Mouse (Mus musculus) G1E (cell line): Measurements from ENCODE around the gene Gm7861. TPM values are rescaled to one million over a fixed set of nuclear protein-coding genes. Genes with fewer than 3 reads are reported as not detected.
"Not testable (repeated sequence)": the region's sequence is repeated elsewhere in the genome, so short reads cannot be mapped to it uniquely, and the experiment has no call there.

Experiments
- ATAC-seq: 2 replicates; pipeline ENCODE4 v1.8.0; 2016; ENCODE audit warnings: mild to moderate bottlenecking; ENCODE audit not compliant: insufficient number of reproducible peaks, poor library complexity, low FRiP score, severe bottlenecking; ENCODE audit errors: extremely low read depth
- DNase-seq: peaks from one replicate; pipeline ENCODE4 v3.0.0; 2012; ENCODE audit warnings: low spot score
- H3K27me3 ChIP-seq: 2 replicates; pipeline ENCODE4 v1.6.1; 2012; ENCODE audit warnings: mild to moderate bottlenecking, low read length, inconsistent platforms; ENCODE audit not compliant: insufficient read depth
- H3K36me3 ChIP-seq: replicated peaks from 2 replicates; pipeline ENCODE3; 2012; ENCODE audit warnings: mild to moderate bottlenecking, inconsistent platforms
- H3K4me1 ChIP-seq: 2 replicates; pipeline ENCODE4 v1.6.1; 2012; ENCODE audit warnings: low read depth, low read length, inconsistent platforms, mixed read lengths; ENCODE audit not compliant: insufficient read depth
- H3K4me3 ChIP-seq: 2 replicates; pipeline ENCODE4 v1.5.1; 2012; ENCODE audit warnings: low read depth, mild to moderate bottlenecking, inconsistent platforms, low read length, moderate library complexity, mixed read lengths
- H3K9me3 ChIP-seq: replicated peaks from 2 replicates; pipeline ENCODE4 v1.6.1; 2012; ENCODE audit warnings: inconsistent platforms
- polyA plus RNA-seq: library from polyadenylated mRNA; stranded (reverse); fragments of >175 nt; gene quantifications from 2 replicates; pipeline ENCODE4 v1.2.3, GENCODE M21; 2012
- total RNA-seq, 2 experiments: library from RNA; stranded (forward) in 1 of 2; stranded (reverse) in 1 of 2; fragments of 200-1000 nt in 1 of 2; fragments of >200 nt in 1 of 2; fragmentation: Nextera tagmentation in 1 of 2; gene quantifications; 2 replicates each; pipeline ENCODE4 v1.2.3; 2014 to 2017

Gene Gm7861
- total RNA-seq (2014; fragmentation: Nextera tagmentation), result not detected in 2 replicates
- not detected in 2 replicates for total RNA-seq (2017)
- polyA plus RNA-seq, result not detected in 2 replicates

DNA sequence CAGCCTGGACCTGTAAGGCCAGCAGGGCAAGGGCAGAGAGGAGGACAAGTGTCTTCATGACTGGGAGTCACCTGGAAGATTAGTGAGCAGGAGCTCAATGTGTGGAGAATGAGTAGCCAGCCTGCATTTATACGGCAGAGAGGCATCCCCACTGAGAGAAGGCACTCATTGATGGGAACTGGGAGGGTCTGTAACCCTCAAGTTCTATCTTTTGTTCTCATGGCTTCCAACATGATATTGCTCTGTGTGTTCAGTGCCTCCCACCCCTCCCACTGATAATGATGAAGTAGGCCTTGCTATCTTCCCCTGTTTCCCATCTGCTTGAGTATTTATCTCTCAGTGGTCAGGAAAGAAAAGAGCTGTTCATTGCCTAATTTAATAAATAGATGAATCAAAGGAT is at the start of gene Gm7861:
Gene Gm7861, minus strand, starts transcription at position 101 of the 400 bp plus-strand sequence.
- not testable (repeated sequence) for H3K9me3 ChIP-seq, ATAC-seq, DNase-seq

GRCm38 (mm10) chr8:21617883-21618282 is 23.6 kb upstream of the Gm7861 start, which contains the start of gene Defa26:
Gene Defa26 (plus strand): TSS chr8:21618183.
- not testable (repeated sequence) for DNase-seq, H3K4me3 ChIP-seq, H3K36me3 ChIP-seq, ATAC-seq, H3K9me3 ChIP-seq, H3K27me3 ChIP-seq, H3K4me1 ChIP-seq

More for the DNA sequence above, at the start of gene Gm7861:
- not testable (repeated sequence) for H3K27me3 ChIP-seq, H3K4me3 ChIP-seq, H3K36me3 ChIP-seq, H3K4me1 ChIP-seq

- not testable (repeated sequence) for H3K9me3 ChIP-seq, H3K27me3 ChIP-seq, DNase-seq, H3K4me1 ChIP-seq, H3K36me3 ChIP-seq, H3K4me3 ChIP-seq, ATAC-seq
Measured at GRCm38 (mm10) chr8:21582706-21583105, 11.6 kb downstream of the Gm7861 start, which contains the start of gene Defa28. Gene Defa28 (plus strand): TSS chr8:21583006.

- not testable (repeated sequence) for H3K36me3 ChIP-seq, ATAC-seq, H3K4me3 ChIP-seq, H3K9me3 ChIP-seq, DNase-seq, H3K4me1 ChIP-seq, H3K27me3 ChIP-seq
Measured at GRCm38 (mm10) chr8:21565086-21565485, 29.2 kb downstream of the Gm7861 start, which contains the start of gene Defa37. Gene Defa37 (plus strand): TSS chr8:21565386.

Other genes starting within 250 kb of the Gm7861 start
- not detected in 2 replicates for gene Defa2, start 216.0 kb downstream of the Gm7861 start, total RNA-seq (2014; fragmentation: Nextera tagmentation)
- not detected in 2 replicates for gene Defa2, start 216.0 kb downstream of the Gm7861 start, total RNA-seq (2017)
- not detected in 2 replicates for gene Defa2, start 216.0 kb downstream of the Gm7861 start, polyA plus RNA-seq
- not detected in 2 replicates for gene Defa33, start 202.7 kb downstream of the Gm7861 start, total RNA-seq (2014; fragmentation: Nextera tagmentation)
- gene Defa33, start 202.7 kb downstream of the Gm7861 start, total RNA-seq (2017), result not detected in 2 replicates
- not detected in 2 replicates for gene Defa33, start 202.7 kb downstream of the Gm7861 start, polyA plus RNA-seq
- not detected in 2 replicates for gene Defa36, start 167.1 kb downstream of the Gm7861 start, total RNA-seq (2014; fragmentation: Nextera tagmentation)
- gene Defa36, start 167.1 kb downstream of the Gm7861 start, total RNA-seq (2017), result not detected in 2 replicates
- not detected in 2 replicates for gene Defa36, start 167.1 kb downstream of the Gm7861 start, polyA plus RNA-seq
- not detected in 2 replicates for gene Gm7849, start 137.9 kb downstream of the Gm7861 start, total RNA-seq (2014; fragmentation: Nextera tagmentation)
- not detected in 2 replicates for gene Gm7849, start 137.9 kb downstream of the Gm7861 start, total RNA-seq (2017)
- not detected in 2 replicates for gene Gm7849, start 137.9 kb downstream of the Gm7861 start, polyA plus RNA-seq
- not detected in 2 replicates for gene Defa20, start 85.2 kb downstream of the Gm7861 start, total RNA-seq (2014; fragmentation: Nextera tagmentation)
- not detected in 2 replicates for gene Defa20, start 85.2 kb downstream of the Gm7861 start, total RNA-seq (2017)
- gene Defa20, start 85.2 kb downstream of the Gm7861 start, polyA plus RNA-seq, result not detected in 2 replicates
- not detected in 2 replicates for gene Defa32, start 65.5 kb downstream of the Gm7861 start, total RNA-seq (2014; fragmentation: Nextera tagmentation)
- not detected in 2 replicates for gene Defa32, start 65.5 kb downstream of the Gm7861 start, total RNA-seq (2017)
- gene Defa32, start 65.5 kb downstream of the Gm7861 start, polyA plus RNA-seq, result not detected in 2 replicates
- gene Defa37, start 29.1 kb downstream of the Gm7861 start, total RNA-seq (2014; fragmentation: Nextera tagmentation), result not detected in 2 replicates
- gene Defa37, start 29.1 kb downstream of the Gm7861 start, total RNA-seq (2017), result not detected in 2 replicates
- gene Defa37, start 29.1 kb downstream of the Gm7861 start, polyA plus RNA-seq, result not detected in 2 replicates
- gene Defa28, start 11.5 kb downstream of the Gm7861 start, total RNA-seq (2014; fragmentation: Nextera tagmentation), result not detected in 2 replicates
- not detected in 2 replicates for gene Defa28, start 11.5 kb downstream of the Gm7861 start, total RNA-seq (2017)
- not detected in 2 replicates for gene Defa28, start 11.5 kb downstream of the Gm7861 start, polyA plus RNA-seq
- gene Defa26, start 23.7 kb upstream of the Gm7861 start, total RNA-seq (2014; fragmentation: Nextera tagmentation), result not detected in 2 replicates
- gene Defa26, start 23.7 kb upstream of the Gm7861 start, total RNA-seq (2017), result not detected in 2 replicates
- not detected in 2 replicates for gene Defa26, start 23.7 kb upstream of the Gm7861 start, polyA plus RNA-seq
- gene Defa17, start 61.3 kb upstream of the Gm7861 start, total RNA-seq (2014; fragmentation: Nextera tagmentation), result not detected in 2 replicates
- not detected in 2 replicates for gene Defa17, start 61.3 kb upstream of the Gm7861 start, total RNA-seq (2017)
- gene Defa17, start 61.3 kb upstream of the Gm7861 start, polyA plus RNA-seq, result not detected in 2 replicates
- not detected in 2 replicates for gene Defa34, start 71.3 kb upstream of the Gm7861 start, total RNA-seq (2014; fragmentation: Nextera tagmentation)
- not detected in 2 replicates for gene Defa34, start 71.3 kb upstream of the Gm7861 start, total RNA-seq (2017)
- gene Defa34, start 71.3 kb upstream of the Gm7861 start, polyA plus RNA-seq, result not detected in 2 replicates
- not detected in 2 replicates for gene AY761184, start 109.1 kb upstream of the Gm7861 start, total RNA-seq (2014; fragmentation: Nextera tagmentation)
- gene AY761184, start 109.1 kb upstream of the Gm7861 start, total RNA-seq (2017), result not detected in 2 replicates
- not detected in 2 replicates for gene AY761184, start 109.1 kb upstream of the Gm7861 start, polyA plus RNA-seq
- gene Defa24, start 140.0 kb upstream of the Gm7861 start, total RNA-seq (2014; fragmentation: Nextera tagmentation), result not detected in 2 replicates
- gene Defa24, start 140.0 kb upstream of the Gm7861 start, total RNA-seq (2017), result not detected in 2 replicates
- not detected in 2 replicates for gene Defa24, start 140.0 kb upstream of the Gm7861 start, polyA plus RNA-seq
- not detected in 2 replicates for gene Defb50, start 229.0 kb upstream of the Gm7861 start, total RNA-seq (2014; fragmentation: Nextera tagmentation)
- not detected in 2 replicates for gene Defb50, start 229.0 kb upstream of the Gm7861 start, total RNA-seq (2017)
- not detected in 2 replicates for gene Defb50, start 229.0 kb upstream of the Gm7861 start, polyA plus RNA-seq
- not detected in 2 replicates for gene Defb2, start 245.4 kb upstream of the Gm7861 start, total RNA-seq (2014; fragmentation: Nextera tagmentation)
- gene Defb2, start 245.4 kb upstream of the Gm7861 start, total RNA-seq (2017), result not detected in 2 replicates
- not detected in 2 replicates for gene Defb2, start 245.4 kb upstream of the Gm7861 start, polyA plus RNA-seq